In genomic region chr9:42507709-42508108, GRCm38 (mm10) we compare ENCODE assay signal across 10 mouse cellular contexts. TPM values are rescaled to one million over a fixed set of nuclear protein-coding genes. Genes with fewer than 3 reads are reported as not detected.
DNase-seq lines count a peak whose midpoint lies in the region; ATAC-seq and TF ChIP-seq lines count a peak whose summit lies in the region.
"Had no signal": no experiment of that assay in that cellular context is flagged by ENCODE, and none has a peak within 500 bp of the region (broad histone marks: within the 10 kb centered on the region; RNA-seq: fewer than 3 reads in every experiment).

Gene Tbcel, minus strand, starts transcription at chr9:42507809.

- H3K4me1 ChIP-seq in intestine, postnatal 0 days (replicated peaks; ENCODE audit: control insufficient read depth, insufficient read depth, low read length), result peaks cover 12% of the 10 kb centered on the region
- H3K4me1 ChIP-seq in intestine, embryonic 16.5 days (ENCODE audit: control insufficient read depth, insufficient read depth, low read length), result peaks cover 4% of the 10 kb centered on the region
- H3K4me1 ChIP-seq in forebrain, embryonic 10.5 days, result peaks cover 26% of the 10 kb centered on the region
- H3K4me1 ChIP-seq: embryonic facial prominence, embryonic 15.5 days had no signal

- H3K27me3 ChIP-seq in intestine, postnatal 0 days (replicated peaks; ENCODE audit: control insufficient read depth, insufficient read depth, low read length), result no peaks in the 10 kb centered on the region
- H3K27me3 ChIP-seq in intestine, embryonic 16.5 days (replicated peaks; ENCODE audit: control insufficient read depth, insufficient read depth, low read length), result no peaks in the 10 kb centered on the region
- H3K27me3 ChIP-seq in forebrain, embryonic 10.5 days (ENCODE audit: poor library complexity, severe bottlenecking), result no peaks in the 10 kb centered on the region
- H3K27me3 ChIP-seq: embryonic facial prominence, embryonic 15.5 days; lung, embryonic 15.5 days had no signal

- H3K9me3 ChIP-seq in intestine, postnatal 0 days (ENCODE audit: control insufficient read depth), result no peaks in the 10 kb centered on the region
- H3K9me3 ChIP-seq in intestine, embryonic 16.5 days (ENCODE audit: control insufficient read depth, low read length), result no peaks in the 10 kb centered on the region
- no peaks in the 10 kb centered on the region for H3K9me3 ChIP-seq in forebrain, embryonic 10.5 days
- H3K9me3 ChIP-seq: embryonic facial prominence, embryonic 15.5 days; lung, embryonic 15.5 days had no signal

- no peak for DNase-seq in adrenal gland, adult 2 months
- no peak for DNase-seq in gastrocnemius, adult 18-20 months (ENCODE audit: low spot score)
- DNase-seq in left cerebral cortex, postnatal 14 days (ENCODE audit: low spot score in 2 of 2), result no peak
- no peak for DNase-seq in forebrain, embryonic 10.5 days (ENCODE audit: extremely low spot score, low spot score)
- DNase-seq in cerebellum, postnatal 25 days, result no peak
- DNase-seq in right cerebral cortex, postnatal 4 days, result no peak

- no peak for TF ChIP-seq CTCF in intestine, postnatal 0 days (IDR thresholded peaks at IDR 0.05; ENCODE audit: low read depth)

- H3K9ac ChIP-seq in intestine, postnatal 0 days (ENCODE audit: low read depth, low read length), result no peak within 1 kb of the TSS
- no peak within 1 kb of the TSS for H3K9ac ChIP-seq in intestine, embryonic 16.5 days (ENCODE audit: low read depth, low read length)
- H3K9ac ChIP-seq: embryonic facial prominence, embryonic 15.5 days; lung, embryonic 15.5 days had no signal

- 57% methylated on average over 6 of the region's 6 CpGs for WGBS in intestine, postnatal 0 days
- 70% methylated on average over 6 of the region's 6 CpGs for WGBS in intestine, embryonic 16.5 days
- WGBS in forebrain, embryonic 10.5 days, result 92% methylated on average over 6 of the region's 6 CpGs

- H3K4me3 ChIP-seq in intestine, postnatal 0 days (ENCODE audit: low read depth, low read length), result no peak within 1 kb of the TSS
- H3K4me3 ChIP-seq in intestine, embryonic 16.5 days (ENCODE audit: low read length), result no peak within 1 kb of the TSS
- H3K4me3 ChIP-seq in forebrain, embryonic 10.5 days, result no peak within 1 kb of the TSS
- H3K4me3 ChIP-seq: embryonic facial prominence, embryonic 15.5 days; lung, embryonic 15.5 days had no signal

- H3K36me3 ChIP-seq in intestine, postnatal 0 days (ENCODE audit: control insufficient read depth, insufficient read depth), result no peaks in the 10 kb centered on the region
- no peaks in the 10 kb centered on the region for H3K36me3 ChIP-seq in intestine, embryonic 16.5 days (ENCODE audit: control insufficient read depth, insufficient read depth, low read length)
- no peaks in the 10 kb centered on the region for H3K36me3 ChIP-seq in forebrain, embryonic 10.5 days (replicated peaks)
- H3K36me3 ChIP-seq: embryonic facial prominence, embryonic 15.5 days; lung, embryonic 15.5 days had no signal

- intact Hi-C loops in left cerebral cortex, postnatal 14 days (cut with DNase I), result no loop called here

- no peak within 1 kb of the TSS for H3K27ac ChIP-seq in intestine, postnatal 0 days (ENCODE audit: low read depth, low read length)
- no peak within 1 kb of the TSS for H3K27ac ChIP-seq in intestine, embryonic 16.5 days (ENCODE audit: low read length)
- no peak within 1 kb of the TSS for H3K27ac ChIP-seq in forebrain, embryonic 10.5 days
- H3K27ac ChIP-seq: embryonic facial prominence, embryonic 15.5 days; lung, embryonic 15.5 days had no signal

- no peak for ATAC-seq in intestine, postnatal 0 days
- no peak for ATAC-seq in intestine, embryonic 16.5 days

- no peak within 1 kb of the TSS for H3K4me2 ChIP-seq in intestine, postnatal 0 days (replicated peaks; ENCODE audit: low read depth)
- no peak within 1 kb of the TSS for H3K4me2 ChIP-seq in intestine, embryonic 16.5 days (ENCODE audit: low read depth, low read length)
- H3K4me2 ChIP-seq: embryonic facial prominence, embryonic 15.5 days; lung, embryonic 15.5 days had no signal

RNA-seq across cellular contexts. Expression of gene Tbcel, which starts in this region (rescaled TPM):
- polyA plus RNA-seq in intestine, postnatal 0 days (2015; fragmentation: Nextera tagmentation; extraction: Ambion mirVana), result 12.2 and 16.0 TPM in 2 replicates
- polyA plus RNA-seq in intestine, embryonic 16.5 days (2015; fragmentation: Nextera tagmentation; extraction: Ambion mirVana), result 5.1 and 6.0 TPM in 2 replicates
- total RNA-seq in adrenal gland, adult 2 months (2021), result 10 to 100 TPM; 44.3 to 53.5 TPM
- 8.4 and 14.8 TPM in 2 replicates for polyA plus RNA-seq in adrenal gland, adult 2 months (2012; rRNA removed)
- 10 to 100 TPM; 14.9 to 15.9 TPM for total RNA-seq in gastrocnemius, adult 18-20 months (2021)
- 10 to 100 TPM; 47.2 to 53.8 TPM for total RNA-seq in left cerebral cortex, postnatal 14 days (2021)
- 3.3 and 3.7 TPM in 2 replicates for polyA plus RNA-seq in forebrain, embryonic 10.5 days (2016; fragmentation: Nextera tagmentation; extraction: Ambion mirVana)
